Mouse (Mus musculus): ENCODE measurements around the gene Nqo1. TPM values are rescaled to one million over a fixed set of nuclear protein-coding genes. Genes with fewer than 3 reads are reported as not detected.
A peak's percentile ranks its signal among the peaks of the same experiment; 100 is the strongest.

Gene Nqo1
- polyA plus RNA-seq, 1 experiment from 2014 or later = 17.9 TPM

DNA sequence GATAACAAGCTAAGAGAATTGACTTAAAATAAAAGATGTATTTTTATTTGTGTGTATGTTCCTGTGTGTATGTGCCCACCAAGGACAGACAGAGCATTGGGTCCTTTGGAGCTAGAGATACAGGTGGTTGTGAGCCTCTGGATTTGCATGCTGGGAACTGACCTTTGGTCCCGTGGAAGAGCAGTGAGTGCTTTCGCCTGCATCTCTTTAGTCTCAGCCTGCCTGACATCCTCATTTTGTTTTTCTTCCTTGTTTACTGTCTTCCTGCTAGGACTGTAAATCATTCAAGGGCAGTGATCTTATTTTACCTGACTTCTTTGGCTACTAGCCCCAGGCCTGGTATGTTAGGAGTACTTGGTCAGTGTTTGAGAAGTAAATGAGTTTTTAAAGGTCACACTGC is 34.7 kb upstream of the Nqo1 start:
- no peaks in the 10 kb centered on the region for H3K27me3 ChIP-seq (replicated peaks; ENCODE audit: control insufficient read depth, insufficient read depth, low read length)
- H3K4me2 ChIP-seq (ENCODE audit: low read depth, low read length) = no peak overlapping the region; the same call in 1 of the 2 replicates
- no peaks in the 10 kb centered on the region for H3K9me3 ChIP-seq (ENCODE audit: control insufficient read depth, low read length)
- DNase-seq (ENCODE audit: low spot score) (no peak), ATAC-seq (ENCODE audit: low read depth) (no peak)
- H3K27ac ChIP-seq (replicated peaks; ENCODE audit: low read depth, low read length) = no peak overlapping the region
- peaks cover 8% of the 10 kb centered on the region for H3K4me1 ChIP-seq (ENCODE audit: control insufficient read depth, insufficient read depth, low read length)
- H3K4me3 ChIP-seq (ENCODE audit: low read depth, low read length) = no peak overlapping the region
- H3K36me3 ChIP-seq (ENCODE audit: control insufficient read depth, insufficient read depth, low read length) = no peaks in the 10 kb centered on the region
- no peak overlapping the region; the same call in 1 of the 2 replicates for H3K9ac ChIP-seq (ENCODE audit: low read depth, low read length)
- 66% methylated on average over 2 of the region's 2 CpGs for WGBS

DNA sequence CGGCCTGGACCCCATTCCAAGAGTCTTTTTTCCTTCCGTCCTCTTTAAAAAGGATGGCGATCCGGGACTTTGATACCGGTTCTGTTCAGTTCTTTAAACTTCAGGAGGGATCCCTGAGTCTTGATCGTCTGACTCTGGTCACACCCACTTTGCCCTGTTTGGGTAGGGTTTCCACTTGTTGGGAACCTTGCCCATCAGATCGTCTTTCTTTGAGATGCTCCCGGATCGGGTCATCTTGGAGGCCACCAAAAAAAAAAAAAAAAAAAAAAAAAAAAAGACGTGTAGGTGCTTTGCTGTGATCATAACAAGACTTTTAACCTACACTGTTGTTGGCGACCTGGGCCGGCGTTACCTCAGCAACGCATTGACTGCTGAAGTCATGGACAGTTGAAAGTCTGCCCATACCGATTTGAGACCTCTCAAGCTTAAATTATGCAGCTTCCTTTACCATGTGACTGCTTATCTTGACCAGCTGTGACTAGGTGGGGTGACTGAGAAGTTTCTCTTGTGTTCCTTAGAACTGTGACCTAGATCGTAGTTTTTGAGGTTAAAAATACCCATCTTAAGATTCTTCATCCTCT is 33.9 kb upstream of the Nqo1 start:
- Histone ChIP-seq H3K27ac (replicated peaks; ENCODE audit: low read depth, low read length) (peak overlapping the region; percentile 92), H3K9me3 (ENCODE audit: control insufficient read depth, low read length) (no peaks in the 10 kb centered on the region), H3K4me2 (ENCODE audit: low read depth, low read length) (peak overlapping the region; percentile 82), H3K36me3 (ENCODE audit: control insufficient read depth, insufficient read depth, low read length) (no peaks in the 10 kb centered on the region), H3K4me1 (ENCODE audit: control insufficient read depth, insufficient read depth, low read length) (peaks cover 8% of the 10 kb centered on the region), H3K4me3 (ENCODE audit: low read depth, low read length) (peak overlapping the region; percentile 85), H3K9ac (ENCODE audit: low read depth, low read length) (peak overlapping the region; percentile 94), H3K27me3 (replicated peaks; ENCODE audit: control insufficient read depth, insufficient read depth, low read length) (no peaks in the 10 kb centered on the region)
- peak; percentile 57 for DNase-seq (ENCODE audit: low spot score)
- 0 out of 2 replicates have a peak, but pooled peaks have one; percentile 15 for ATAC-seq (ENCODE audit: low read depth)
- 7% methylated on average over 16 of the region's 16 CpGs for WGBS

DNA sequence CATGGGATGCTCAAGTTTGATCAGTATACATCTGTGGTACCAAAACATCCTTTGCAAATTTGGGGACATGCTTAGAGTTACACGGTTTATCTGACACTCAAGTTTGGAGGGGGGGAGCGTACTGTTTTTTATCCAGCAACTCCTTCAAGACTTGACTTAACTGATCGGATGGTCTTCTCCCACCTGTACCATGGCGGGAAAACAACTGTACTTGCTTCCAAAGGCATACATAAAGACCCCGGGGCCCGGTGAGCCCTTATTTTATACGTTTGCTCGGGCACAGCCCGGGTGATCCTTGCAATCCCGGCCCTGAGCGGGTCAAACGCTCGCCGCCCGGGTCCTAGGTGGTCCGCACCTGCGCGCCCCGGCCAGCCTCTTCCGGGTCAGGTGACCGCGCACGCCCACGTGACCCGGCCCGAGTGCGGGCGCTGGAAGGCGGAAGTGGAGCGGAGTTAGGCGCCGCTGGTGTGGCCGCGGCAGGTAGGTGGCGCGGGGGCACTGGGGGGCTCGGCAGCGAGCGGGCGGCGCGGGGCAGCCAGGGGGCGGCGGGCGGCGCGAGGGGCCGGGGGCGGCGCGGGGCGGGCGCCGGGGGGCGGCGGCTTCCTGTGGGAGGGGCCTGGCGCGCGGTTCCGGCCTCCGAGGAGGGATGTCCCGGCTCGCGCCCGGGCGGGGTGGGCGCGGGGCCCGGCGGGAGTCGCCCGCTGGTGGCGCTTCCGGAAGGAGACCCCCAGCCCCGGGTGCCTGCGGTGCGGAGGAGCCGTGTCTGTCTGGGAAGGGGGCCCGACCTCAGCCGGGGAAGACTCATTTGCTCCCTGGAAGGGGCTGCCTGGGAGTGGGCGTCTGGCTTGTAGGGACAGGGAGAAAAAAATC is 33.2 kb upstream of the Nqo1 start, which contains the start of gene Wwp2:
TSS of gene Wwp2 (plus strand) at position 404 of the 870 bp plus-strand sequence.
- Histone ChIP-seq H3K27ac (replicated peaks; ENCODE audit: low read depth, low read length) (peak within 1 kb of the TSS; percentile 92), H3K27me3 (replicated peaks; ENCODE audit: control insufficient read depth, insufficient read depth, low read length) (no peaks in the 10 kb centered on the region), H3K4me2 (ENCODE audit: low read depth, low read length) (peak within 1 kb of the TSS; percentile 82), H3K9ac (ENCODE audit: low read depth, low read length) (peak within 1 kb of the TSS; percentile 94), H3K9me3 (ENCODE audit: control insufficient read depth, low read length) (no peaks in the 10 kb centered on the region), H3K4me1 (ENCODE audit: control insufficient read depth, insufficient read depth, low read length) (peaks cover 8% of the 10 kb centered on the region), H3K4me3 (ENCODE audit: low read depth, low read length) (peak within 1 kb of the TSS; percentile 85), H3K36me3 (ENCODE audit: control insufficient read depth, insufficient read depth, low read length) (no peaks in the 10 kb centered on the region)
- ATAC-seq (ENCODE audit: low read depth) (peak; percentile 93), DNase-seq (ENCODE audit: low spot score) (peak; percentile 84)
- WGBS = under 1% methylated on average over 31 of the region's 81 CpGs

GRCm38 (mm10) chr8:107435421-107435961 is 32.5 kb upstream of the Nqo1 start:
- H3K9ac ChIP-seq (ENCODE audit: low read depth, low read length) = peak overlapping the region; percentile 94
- no peaks in the 10 kb centered on the region for H3K9me3 ChIP-seq (ENCODE audit: control insufficient read depth, low read length)
- H3K4me3 ChIP-seq (ENCODE audit: low read depth, low read length) = peak overlapping the region; percentile 85
- DNase-seq (ENCODE audit: low spot score) = no peak
- peaks cover 8% of the 10 kb centered on the region for H3K4me1 ChIP-seq (ENCODE audit: control insufficient read depth, insufficient read depth, low read length)
- no peak for ATAC-seq (ENCODE audit: low read depth)
- peak overlapping the region; percentile 92 for H3K27ac ChIP-seq (replicated peaks; ENCODE audit: low read depth, low read length)
- H3K4me2 ChIP-seq (ENCODE audit: low read depth, low read length) = peak overlapping the region; percentile 82
- H3K36me3 ChIP-seq (ENCODE audit: control insufficient read depth, insufficient read depth, low read length) = no peaks in the 10 kb centered on the region
- 25% methylated on average over 11 of the region's 11 CpGs for WGBS
- H3K27me3 ChIP-seq (replicated peaks; ENCODE audit: control insufficient read depth, insufficient read depth, low read length) = no peaks in the 10 kb centered on the region

DNA sequence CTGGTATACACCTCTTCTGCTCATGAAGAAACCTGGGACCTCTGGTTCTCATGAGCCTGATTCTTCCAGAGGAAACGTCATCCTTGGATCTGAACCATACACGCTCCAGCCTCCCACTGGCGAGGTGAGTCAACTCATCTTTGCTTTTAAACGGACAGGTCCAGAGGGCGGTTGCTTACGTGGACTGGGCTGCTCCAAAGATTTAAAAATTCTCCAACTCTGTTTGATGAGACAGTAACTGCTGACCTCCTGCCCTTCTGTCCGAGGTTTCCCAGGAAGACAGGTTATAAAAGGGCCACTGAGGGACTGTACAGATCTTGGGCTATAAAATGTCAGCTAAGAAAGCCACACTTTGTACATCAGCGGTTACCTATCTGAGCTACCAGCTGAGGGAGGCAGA is 27.8 kb upstream of the Nqo1 start:
- no peaks in the 10 kb centered on the region for H3K27me3 ChIP-seq (replicated peaks; ENCODE audit: control insufficient read depth, insufficient read depth, low read length)
- ATAC-seq (ENCODE audit: low read depth) (no peak), DNase-seq (ENCODE audit: low spot score) (no peak)
- H3K9me3 ChIP-seq (ENCODE audit: control insufficient read depth, low read length) = no peaks in the 10 kb centered on the region
- no peak overlapping the region for H3K9ac ChIP-seq (ENCODE audit: low read depth, low read length)
- no peaks in the 10 kb centered on the region for H3K36me3 ChIP-seq (ENCODE audit: control insufficient read depth, insufficient read depth, low read length)
- no peak overlapping the region for H3K27ac ChIP-seq (replicated peaks; ENCODE audit: low read depth, low read length)
- H3K4me2 ChIP-seq (ENCODE audit: low read depth, low read length) = no peak overlapping the region
- peaks cover 4% of the 10 kb centered on the region for H3K4me1 ChIP-seq (ENCODE audit: control insufficient read depth, insufficient read depth, low read length)
- no peak overlapping the region for H3K4me3 ChIP-seq (ENCODE audit: low read depth, low read length)
- 82% methylated on average over 8 of the region's 8 CpGs for WGBS

- 46% methylated on average over 8 of the region's 8 CpGs for WGBS
- Histone ChIP-seq H3K27me3 (replicated peaks; ENCODE audit: control insufficient read depth, insufficient read depth, low read length) (no peaks in the 10 kb centered on the region), H3K9ac (ENCODE audit: low read depth, low read length) (no peak overlapping the region), H3K4me2 (ENCODE audit: low read depth, low read length) (peak overlapping the region; percentile 7; the same call in 1 of the 2 replicates), H3K27ac (replicated peaks; ENCODE audit: low read depth, low read length) (no peak overlapping the region), H3K9me3 (ENCODE audit: control insufficient read depth, low read length) (no peaks in the 10 kb centered on the region), H3K36me3 (ENCODE audit: control insufficient read depth, insufficient read depth, low read length) (peaks cover 30% of the 10 kb centered on the region), H3K4me1 (ENCODE audit: control insufficient read depth, insufficient read depth, low read length) (peaks cover 12% of the 10 kb centered on the region), H3K4me3 (ENCODE audit: low read depth, low read length) (peak overlapping the region; percentile 78)
- no peak for ATAC-seq (ENCODE audit: low read depth)
- DNase-seq (ENCODE audit: low spot score) = no peak
Measured at GRCm38 (mm10) chr8:107425230-107425597, 22.2 kb upstream of the Nqo1 start.

GRCm38 (mm10) chr8:107424597-107425229 is 21.7 kb upstream of the Nqo1 start, which contains the start of gene Nob1:
TSS of gene Nob1 (minus strand) at chr8:107425051.
- DNase-seq (ENCODE audit: low spot score) (peak; percentile 98), ATAC-seq (ENCODE audit: low read depth) (peak; percentile 100)
- Histone ChIP-seq H3K4me2 (ENCODE audit: low read depth, low read length) (peak within 1 kb of the TSS; percentile 83), H3K36me3 (ENCODE audit: control insufficient read depth, insufficient read depth, low read length) (peaks cover 35% of the 10 kb centered on the region), H3K27ac (replicated peaks; ENCODE audit: low read depth, low read length) (peak within 1 kb of the TSS; percentile 10; the same call in 1 of the 2 replicates), H3K9ac (ENCODE audit: low read depth, low read length) (peak within 1 kb of the TSS; percentile 89), H3K4me3 (ENCODE audit: low read depth, low read length) (peak within 1 kb of the TSS; percentile 78), H3K27me3 (replicated peaks; ENCODE audit: control insufficient read depth, insufficient read depth, low read length) (no peaks in the 10 kb centered on the region), H3K4me1 (ENCODE audit: control insufficient read depth, insufficient read depth, low read length) (peaks cover 12% of the 10 kb centered on the region), H3K9me3 (ENCODE audit: control insufficient read depth, low read length) (no peaks in the 10 kb centered on the region)
- 0% methylated on average over 43 of the region's 50 CpGs for WGBS

- 27% methylated on average over 9 of the region's 9 CpGs for WGBS
- no peak for DNase-seq (ENCODE audit: low spot score)
Measured at GRCm38 (mm10) chr8:107424176-107424575, 21.2 kb upstream of the Nqo1 start.

More at GRCm38 (mm10) chr8:107424176-107424575, 21.2 kb upstream of the Nqo1 start:
- peak overlapping the region; percentile 83 for H3K4me2 ChIP-seq (ENCODE audit: low read depth, low read length)
- H3K36me3 ChIP-seq (ENCODE audit: control insufficient read depth, insufficient read depth, low read length) = peaks cover 41% of the 10 kb centered on the region
- no peaks in the 10 kb centered on the region for H3K27me3 ChIP-seq (replicated peaks; ENCODE audit: control insufficient read depth, insufficient read depth, low read length)
- H3K27ac ChIP-seq (replicated peaks; ENCODE audit: low read depth, low read length) = peak overlapping the region; percentile 10; the same call in 1 of the 2 replicates
- ATAC-seq (ENCODE audit: low read depth) = no peak
- no peaks in the 10 kb centered on the region for H3K9me3 ChIP-seq (ENCODE audit: control insufficient read depth, low read length)
- peak overlapping the region; percentile 78 for H3K4me3 ChIP-seq (ENCODE audit: low read depth, low read length)
- H3K9ac ChIP-seq (ENCODE audit: low read depth, low read length) = peak overlapping the region; percentile 89
- H3K4me1 ChIP-seq (ENCODE audit: control insufficient read depth, insufficient read depth, low read length) = peaks cover 12% of the 10 kb centered on the region

All from embryonic facial prominence, embryonic 14.5 days (tissue).